Mouse (Mus musculus) kidney, postnatal 0 days (tissue): Measurements from ENCODE around the gene Emp3. TPM values are rescaled to one million over a fixed set of nuclear protein-coding genes. Genes with fewer than 3 reads are reported as not detected.
"Not testable (repeated sequence)": the region's sequence is repeated elsewhere in the genome, so short reads cannot be mapped to it uniquely, and the experiment has no call there.

ENCODE experiments used
- ATAC-seq: fragments of 200-750 bp; cut with Nextera tagmentation; replicated peaks from 2 replicates; pipeline ENCODE4 v1.8.0; 2017; ENCODE audit warnings: low read depth, moderate number of reproducible peaks, moderate TSS enrichment, moderate library complexity; ENCODE audit not compliant: low FRiP score
- DNase-seq: peaks from one replicate; pipeline ENCODE4 v3.0.0-alpha.2; 2016; ENCODE audit warnings: low spot score
- H3K27ac ChIP-seq: fragments of 300-500 bp; sonication (generic); 2 replicates; pipeline ENCODE4 v1.5.1; 2014; ENCODE audit warnings: mild to moderate bottlenecking
- H3K27me3 ChIP-seq: fragments of 300-500 bp; sonication (generic); 2 replicates; pipeline ENCODE4 v1.6.1; 2014; ENCODE audit warnings: low read length, mixed read lengths; ENCODE audit not compliant: insufficient read depth
- H3K36me3 ChIP-seq: fragments of 300-500 bp; sonication (generic); 2 replicates; pipeline ENCODE4 v1.6.1; 2014; ENCODE audit warnings: low read length, mixed read lengths; ENCODE audit not compliant: insufficient read depth
- H3K4me1 ChIP-seq: fragments of 300-500 bp; sonication (generic); replicated peaks from 2 replicates; pipeline ENCODE4 v1.6.1; 2014; ENCODE audit warnings: antibody characterized with exemption, low read length, mixed read lengths; ENCODE audit not compliant: insufficient read depth
- H3K4me2 ChIP-seq: fragments of 300-500 bp; sonication (generic); 2 replicates; pipeline ENCODE4 v1.6.1; 2014; ENCODE audit warnings: mild to moderate bottlenecking, low read length, moderate library complexity, mixed read lengths
- H3K4me3 ChIP-seq: fragments of 300-500 bp; sonication (generic); replicated peaks from 2 replicates; pipeline ENCODE4 v1.5.1; 2014; ENCODE audit warnings: low read depth, low read length
- H3K9ac ChIP-seq: fragments of 300-500 bp; sonication (generic); 2 replicates; pipeline ENCODE4 v1.6.1; 2014; ENCODE audit warnings: low read depth, low read length
- H3K9me3 ChIP-seq: fragments of 300-500 bp; sonication (generic); replicated peaks from 2 replicates; pipeline ENCODE4 v1.6.1; 2016; ENCODE audit warnings: low read length, inconsistent platforms, mixed read lengths
- CTCF ChIP-seq: IDR thresholded peaks from 2 replicates; pipeline ENCODE4 v1.5.1; 2016; ENCODE audit warnings: antibody characterized with exemption, low read depth, mild to moderate bottlenecking, moderate library complexity
- WGBS: fragments of 180-500 bp; shearing (Covaris S2); extraction: QIAGEN DNeasy Blood & Tissue Kit; methylation state at CpG from one replicate; pipeline ENCODE4 v1.1.7; 2014; 5-methylcytosine and 5-hydroxymethylcytosine counted together
- polyA plus RNA-seq: library from polyadenylated mRNA; unstranded; fragments of >200 nt; fragmentation: Nextera tagmentation; extraction: Ambion mirVana; gene quantifications from 2 replicates; pipeline ENCODE4 v1.2.1, GENCODE M21; 2015

Gene Emp3
- polyA plus RNA-seq, 1 experiment from 2014 or later = 170 TPM

DNA sequence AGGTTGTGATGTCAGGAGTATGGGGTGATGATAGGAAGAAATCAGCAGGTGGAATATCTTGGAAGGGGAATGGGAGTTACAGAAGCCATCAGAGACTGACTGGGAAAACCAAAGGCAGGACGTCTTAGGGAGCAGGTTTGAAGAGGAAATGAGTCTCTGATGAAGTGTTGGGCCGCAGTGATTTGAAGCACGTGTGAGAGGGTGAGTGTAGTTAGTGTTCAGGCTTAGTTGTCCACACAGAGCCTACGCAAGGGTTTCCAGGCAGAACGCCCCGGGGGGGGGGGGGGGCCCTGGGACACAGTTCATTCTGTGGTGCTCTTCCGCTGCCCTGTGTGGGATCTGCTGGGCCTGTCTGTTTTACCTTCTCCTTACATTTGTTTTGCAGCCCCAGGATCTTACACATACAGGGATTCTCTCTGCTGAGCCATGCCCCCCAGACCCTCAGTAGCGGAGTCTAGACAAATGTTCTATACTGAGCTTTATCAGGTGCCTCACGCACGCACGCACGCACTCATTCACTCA, 18.7 kb downstream of the Emp3 start:
- no peaks in the 10 kb centered on the region for H3K9me3 ChIP-seq
- no peak for ATAC-seq
- DNase-seq = no peak
- no peaks in the 10 kb centered on the region for H3K36me3 ChIP-seq
- H3K27ac ChIP-seq = peak overlapping the region; percentile 36; the same call in 1 of the 2 replicates
- H3K4me2 ChIP-seq = no peak overlapping the region
- H3K4me3 ChIP-seq = no peak overlapping the region
- no peak overlapping the region for H3K9ac ChIP-seq
- no peaks in the 10 kb centered on the region for H3K4me1 ChIP-seq
- no peaks in the 10 kb centered on the region for H3K27me3 ChIP-seq
- TF ChIP-seq CTCF = no peak
- 70% methylated on average over 12 of the region's 12 CpGs for WGBS

DNA sequence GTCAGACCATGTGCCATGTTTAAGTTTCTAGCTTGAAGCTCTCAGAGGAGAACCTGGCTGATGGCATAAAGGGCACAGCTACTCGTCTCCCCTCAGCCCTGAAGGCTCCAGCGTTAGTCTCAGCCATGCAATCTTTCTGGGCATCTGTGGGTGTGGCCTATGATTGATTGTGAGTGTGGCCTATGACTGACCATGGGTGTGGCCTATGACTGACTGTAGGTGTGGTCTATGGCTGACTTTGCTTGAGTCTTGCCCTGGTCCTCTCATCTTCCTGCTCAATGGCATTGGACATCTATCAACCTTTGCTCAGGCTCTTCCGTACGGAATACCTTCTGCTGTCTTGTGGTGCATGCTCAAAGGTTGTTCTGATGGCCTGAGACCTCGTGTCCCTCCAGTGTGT, 19.6 kb downstream of the Emp3 start:
- Histone ChIP-seq H3K4me3 (no peak overlapping the region), H3K27me3 (no peaks in the 10 kb centered on the region), H3K9me3 (no peaks in the 10 kb centered on the region), H3K9ac (no peak overlapping the region), H3K4me1 (no peaks in the 10 kb centered on the region), H3K27ac (no peak overlapping the region), H3K4me2 (no peak overlapping the region), H3K36me3 (no peaks in the 10 kb centered on the region)
- peak; percentile 34 for ATAC-seq
- DNase-seq = peak; percentile 62
- WGBS = 43% methylated on average over 5 of the region's 5 CpGs
- no peak for TF ChIP-seq CTCF

- H3K4me3 ChIP-seq, H3K9me3 ChIP-seq, ATAC-seq, H3K4me1 ChIP-seq, H3K9ac ChIP-seq, H3K27me3 ChIP-seq, H3K27ac ChIP-seq, H3K36me3 ChIP-seq: not testable (repeated sequence)
- WGBS = 50% methylated on average over 4 of the region's 4 CpGs
- peak; percentile 55 for TF ChIP-seq CTCF
- H3K4me2 ChIP-seq = peak overlapping the region; percentile 74; the same call in 1 of the 2 replicates
- DNase-seq = peak; percentile 44
Measured at GRCm38 (mm10) chr7:45898125-45898524, 23.1 kb downstream of the Emp3 start.

- H3K27me3 ChIP-seq = no peaks in the 10 kb centered on the region
- H3K27ac ChIP-seq = peak overlapping the region; percentile 80
- peak overlapping the region; percentile 74 for H3K4me2 ChIP-seq
- H3K4me1 ChIP-seq = no peaks in the 10 kb centered on the region
- DNase-seq (peak; percentile 69), ATAC-seq (peak; percentile 67)
- no peaks in the 10 kb centered on the region for H3K36me3 ChIP-seq
- TF ChIP-seq CTCF = 0 out of 2 replicates have a peak, but pooled peaks have one; percentile 18
- peak overlapping the region; percentile 60 for H3K9ac ChIP-seq
- no peaks in the 10 kb centered on the region for H3K9me3 ChIP-seq
- 2% methylated on average over 19 of the region's 19 CpGs for WGBS
- H3K4me3 ChIP-seq = peak overlapping the region; percentile 46
Measured at GRCm38 (mm10) chr7:45897258-45897757, 23.9 kb downstream of the Emp3 start.

DNA sequence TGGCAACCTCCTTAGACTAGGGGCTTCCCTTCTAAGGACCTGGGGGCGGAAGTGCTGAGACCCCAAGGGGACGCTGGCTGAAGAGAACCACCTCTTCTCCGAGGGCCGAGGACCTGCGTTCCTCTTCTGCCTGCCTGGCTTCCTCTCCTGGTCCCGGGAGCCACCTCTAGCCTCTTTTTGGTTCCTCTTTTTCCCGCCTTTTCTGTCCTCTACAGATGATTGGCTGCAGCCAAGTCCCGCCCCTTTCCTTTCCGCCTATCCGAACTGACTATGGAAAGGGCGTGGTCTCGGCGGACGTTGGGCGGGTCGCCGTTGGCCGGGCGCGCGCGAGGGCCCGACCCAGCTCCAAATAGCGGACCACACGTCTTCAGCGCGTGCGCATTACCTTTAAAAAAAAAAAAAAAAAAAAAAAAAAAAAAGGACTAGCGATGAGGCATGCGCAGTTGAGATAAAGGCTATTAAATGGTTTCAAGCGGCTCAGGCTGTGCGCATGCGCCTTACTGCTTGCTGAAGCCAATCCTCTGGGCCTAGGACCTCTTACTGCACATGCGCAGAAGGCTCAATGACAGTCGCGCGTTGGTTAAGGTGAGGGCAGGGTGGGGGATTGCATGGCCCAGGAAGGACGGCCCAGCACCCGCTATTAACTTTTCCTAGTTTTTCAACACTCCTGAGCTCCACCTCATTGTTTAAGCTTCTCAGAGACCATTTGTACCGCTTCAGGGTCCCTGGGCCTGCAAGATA, 24.5 kb downstream of the Emp3 start, which contains the start of the genes Syngr4 and Tmem143:
Syngr4 (minus strand) TSS at position 198 of the 741 bp plus-strand sequence.
Tmem143 (plus strand) TSS at position 425 of the 741 bp plus-strand sequence.
- Histone ChIP-seq H3K36me3 (no peaks in the 10 kb centered on the region), H3K27me3 (no peaks in the 10 kb centered on the region), H3K27ac (peak within 1 kb of the TSS; percentile 80), H3K4me2 (peak within 1 kb of the TSS; percentile 74), H3K9me3 (no peaks in the 10 kb centered on the region), H3K4me3 (peak within 1 kb of the TSS; percentile 46), H3K9ac (peak within 1 kb of the TSS; percentile 60), H3K4me1 (no peaks in the 10 kb centered on the region)
- DNase-seq = peak; percentile 99
- under 1% methylated on average over 40 of the region's 40 CpGs for whole genome bisulfite sequencing
- ATAC-seq = peak; percentile 85
- no peak for TF ChIP-seq CTCF

GRCm38 (mm10) chr7:45895931-45896516, 25.2 kb downstream of the Emp3 start:
- TF ChIP-seq CTCF = no peak
- Histone ChIP-seq H3K4me3 (no peak overlapping the region), H3K9me3 (no peaks in the 10 kb centered on the region), H3K27ac (no peak overlapping the region), H3K27me3 (no peaks in the 10 kb centered on the region), H3K36me3 (no peaks in the 10 kb centered on the region), H3K9ac (no peak overlapping the region), H3K4me2 (peak overlapping the region; percentile 23), H3K4me1 (no peaks in the 10 kb centered on the region)
- DNase-seq (no peak), ATAC-seq (peak; percentile 11)
- WGBS = 70% methylated on average over 6 of the region's 6 CpGs
